Mouse (Mus musculus): ENCODE measurements around the gene Flg2. TPM values are rescaled to one million over a fixed set of nuclear protein-coding genes. Genes with fewer than 3 reads are reported as not detected.

The Flg2 gene
- polyA plus RNA-seq (2012; fragmentation: generic; extraction: Trizol): not detected

GRCm38 (mm10) chr3:93196978-93197377 lies at the start of gene Flg2:
Gene Flg2, plus strand, starts transcription at chr3:93197278.
- Histone ChIP-seq H3K79me2 (ENCODE audit: control insufficient read depth, insufficient read depth) (no peaks in the 10 kb centered on the region), H3K4me2 (ENCODE audit: low read depth) (no peak within 1 kb of the TSS), H3K27me3 (ENCODE audit: control insufficient read depth, insufficient read depth, insufficient read length) (no peaks in the 10 kb centered on the region), H3K36me3 (ENCODE audit: control insufficient read depth, insufficient read depth) (no peaks in the 10 kb centered on the region), H3K4me3 (no peak within 1 kb of the TSS), H3ac (ENCODE audit: control insufficient read depth, insufficient read length) (no peak within 1 kb of the TSS)
- TF ChIP-seq REST (IDR thresholded peaks at IDR 0.05; ENCODE audit: insufficient read depth, insufficient read length) (no peak), SRF (IDR thresholded peaks at IDR 0.05; ENCODE audit: control insufficient read depth, insufficient read length, low read depth) (no peak), TCF3 (IDR thresholded peaks at IDR 0.05; ENCODE audit: insufficient read length, low read depth) (no peak), MYOG (IDR thresholded peaks at IDR 0.05; ENCODE audit: control insufficient read depth in 1 of 3, insufficient read depth in 1 of 3, insufficient read length in 2 of 3, low read depth in 2 of 3) (no peak), MAX (IDR thresholded peaks at IDR 0.05; ENCODE audit: low read depth) (no peak), CEBPB (IDR thresholded peaks at IDR 0.05; ENCODE audit: insufficient read depth, poor library complexity, severe bottlenecking) (no peak), POLR2A (IDR thresholded peaks at IDR 0.05; ENCODE audit: insufficient read length, low read depth) (no peak), USF1 (IDR thresholded peaks at IDR 0.05; ENCODE audit: low read depth) (no peak), MYOD1 (IDR thresholded peaks at IDR 0.05; ENCODE audit: control insufficient read depth in 1 of 3, insufficient read length in 2 of 3, low read depth in 2 of 3) (no peak), E2F4 (IDR thresholded peaks at IDR 0.05; ENCODE audit: insufficient read depth) (no peak), POLR2AphosphoS2 (IDR thresholded peaks at IDR 0.05; ENCODE audit: insufficient read length, low read depth) (no peak), TCF12 (IDR thresholded peaks at IDR 0.05; ENCODE audit: insufficient read depth, poor library complexity, severe bottlenecking) (no peak)

DNA sequence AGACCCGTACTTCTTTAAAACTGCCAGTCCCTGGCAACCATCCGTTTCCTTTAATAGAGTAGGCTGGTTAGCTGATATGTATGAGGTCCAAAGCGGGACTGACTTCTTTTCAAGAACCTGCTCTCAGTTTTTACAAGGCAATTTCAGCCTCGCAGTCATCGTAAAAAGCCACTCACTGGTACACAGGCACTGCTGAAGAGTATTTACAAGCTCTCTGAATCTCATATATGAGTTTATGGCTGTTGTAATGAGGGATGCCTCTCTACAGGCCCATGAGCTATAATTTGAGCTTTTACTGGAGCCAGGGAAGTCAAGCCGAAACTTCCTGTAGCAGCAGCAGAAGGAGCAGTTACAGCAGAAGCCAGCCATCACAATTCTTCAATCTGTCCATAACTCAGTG lies 34.6 kb upstream of the Flg2 start:
- Histone ChIP-seq H3K36me3 (ENCODE audit: control insufficient read depth, insufficient read depth) (no peaks in the 10 kb centered on the region), H3K27me3 (ENCODE audit: control insufficient read depth, insufficient read depth, insufficient read length) (no peaks in the 10 kb centered on the region), H3ac (ENCODE audit: control insufficient read depth, insufficient read length) (no peak overlapping the region), H3K79me2 (ENCODE audit: control insufficient read depth, insufficient read depth) (no peaks in the 10 kb centered on the region), H3K4me3 (no peak overlapping the region), H3K4me2 (ENCODE audit: low read depth) (no peak overlapping the region)
- TF ChIP-seq E2F4 (IDR thresholded peaks at IDR 0.05; ENCODE audit: insufficient read depth) (no peak), REST (IDR thresholded peaks at IDR 0.05; ENCODE audit: insufficient read depth, insufficient read length) (no peak), CEBPB (IDR thresholded peaks at IDR 0.05; ENCODE audit: insufficient read depth, poor library complexity, severe bottlenecking) (no peak), MYOD1 (IDR thresholded peaks at IDR 0.05; ENCODE audit: control insufficient read depth in 1 of 3, insufficient read length in 2 of 3, low read depth in 2 of 3) (no peak), SRF (IDR thresholded peaks at IDR 0.05; ENCODE audit: control insufficient read depth, insufficient read length, low read depth) (no peak), TCF3 (IDR thresholded peaks at IDR 0.05; ENCODE audit: insufficient read length, low read depth) (no peak), POLR2A (IDR thresholded peaks at IDR 0.05; ENCODE audit: insufficient read length, low read depth) (no peak), USF1 (IDR thresholded peaks at IDR 0.05; ENCODE audit: low read depth) (no peak), MAX (IDR thresholded peaks at IDR 0.05; ENCODE audit: low read depth) (no peak), POLR2AphosphoS2 (IDR thresholded peaks at IDR 0.05; ENCODE audit: insufficient read length, low read depth) (no peak), TCF12 (IDR thresholded peaks at IDR 0.05; ENCODE audit: insufficient read depth, poor library complexity, severe bottlenecking) (no peak), MYOG (IDR thresholded peaks at IDR 0.05; ENCODE audit: control insufficient read depth in 1 of 3, insufficient read depth in 1 of 3, insufficient read length in 2 of 3, low read depth in 2 of 3) (no peak)

DNA sequence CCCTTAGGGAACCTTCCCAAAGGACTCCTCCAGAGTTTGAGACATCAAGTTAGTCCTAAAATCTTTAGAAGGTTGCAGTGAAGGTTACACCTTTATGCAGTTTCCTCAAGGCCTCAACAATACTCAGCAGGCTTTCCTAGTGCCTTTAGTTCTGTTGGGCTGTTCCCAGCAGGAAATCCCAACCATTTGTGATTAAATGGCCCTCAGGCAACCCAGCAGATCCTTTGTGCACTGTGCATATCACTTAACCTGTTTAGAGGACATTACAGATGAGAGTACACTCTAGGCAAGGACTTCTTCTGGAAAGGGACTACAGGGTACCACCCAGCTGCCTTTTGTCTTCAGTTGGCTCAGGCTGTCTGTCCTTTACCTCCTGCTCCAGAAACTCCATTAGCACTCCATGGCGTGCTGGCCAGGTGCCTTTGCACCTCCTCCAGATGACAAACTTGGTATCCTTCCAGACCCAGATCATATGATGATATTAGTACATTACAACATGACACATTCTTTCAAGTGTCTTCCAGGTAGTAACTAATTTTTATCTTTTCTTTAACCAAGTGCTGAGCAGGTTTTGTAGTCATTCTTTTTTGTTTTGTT lies 34.0 kb upstream of the Flg2 start:
- Histone ChIP-seq H3K27me3 (ENCODE audit: control insufficient read depth, insufficient read depth, insufficient read length) (no peaks in the 10 kb centered on the region), H3K79me2 (ENCODE audit: control insufficient read depth, insufficient read depth) (no peaks in the 10 kb centered on the region), H3K4me3 (no peak overlapping the region), H3K4me2 (ENCODE audit: low read depth) (no peak overlapping the region), H3ac (ENCODE audit: control insufficient read depth, insufficient read length) (no peak overlapping the region), H3K36me3 (ENCODE audit: control insufficient read depth, insufficient read depth) (no peaks in the 10 kb centered on the region)
- no peak for TF ChIP-seq E2F4 (IDR thresholded peaks at IDR 0.05; ENCODE audit: insufficient read depth)
- TF ChIP-seq SRF (IDR thresholded peaks at IDR 0.05; ENCODE audit: control insufficient read depth, insufficient read length, low read depth): no peak
- no peak for TF ChIP-seq CEBPB (IDR thresholded peaks at IDR 0.05; ENCODE audit: insufficient read depth, poor library complexity, severe bottlenecking)
- TF ChIP-seq POLR2A (IDR thresholded peaks at IDR 0.05; ENCODE audit: insufficient read length, low read depth): no peak
- TF ChIP-seq TCF12 (IDR thresholded peaks at IDR 0.05; ENCODE audit: insufficient read depth, poor library complexity, severe bottlenecking): no peak
- TF ChIP-seq USF1 (IDR thresholded peaks at IDR 0.05; ENCODE audit: low read depth): no peak
- TF ChIP-seq REST (IDR thresholded peaks at IDR 0.05; ENCODE audit: insufficient read depth, insufficient read length): no peak
- TF ChIP-seq TCF3 (IDR thresholded peaks at IDR 0.05; ENCODE audit: insufficient read length, low read depth): no peak
- TF ChIP-seq MYOG (IDR thresholded peaks at IDR 0.05; ENCODE audit: control insufficient read depth in 1 of 3, insufficient read depth in 1 of 3, insufficient read length in 2 of 3, low read depth in 2 of 3): no peak
- TF ChIP-seq MAX (IDR thresholded peaks at IDR 0.05; ENCODE audit: low read depth): no peak
- no peak for TF ChIP-seq POLR2AphosphoS2 (IDR thresholded peaks at IDR 0.05; ENCODE audit: insufficient read length, low read depth)
- no peak for TF ChIP-seq MYOD1 (IDR thresholded peaks at IDR 0.05; ENCODE audit: control insufficient read depth in 1 of 3, insufficient read length in 2 of 3, low read depth in 2 of 3)

GRCm38 (mm10) chr3:93180856-93181255 lies 16.2 kb upstream of the Flg2 start:
- TF ChIP-seq SRF (IDR thresholded peaks at IDR 0.05; ENCODE audit: control insufficient read depth, insufficient read length, low read depth) (no peak), CEBPB (IDR thresholded peaks at IDR 0.05; ENCODE audit: insufficient read depth, poor library complexity, severe bottlenecking) (no peak), REST (IDR thresholded peaks at IDR 0.05; ENCODE audit: insufficient read depth, insufficient read length) (no peak), TCF12 (IDR thresholded peaks at IDR 0.05; ENCODE audit: insufficient read depth, poor library complexity, severe bottlenecking) (no peak), POLR2A (IDR thresholded peaks at IDR 0.05; ENCODE audit: insufficient read length, low read depth) (no peak), MAX (IDR thresholded peaks at IDR 0.05; ENCODE audit: low read depth) (no peak), USF1 (IDR thresholded peaks at IDR 0.05; ENCODE audit: low read depth) (no peak), E2F4 (IDR thresholded peaks at IDR 0.05; ENCODE audit: insufficient read depth) (no peak), MYOD1 (IDR thresholded peaks at IDR 0.05; ENCODE audit: control insufficient read depth in 1 of 3, insufficient read length in 2 of 3, low read depth in 2 of 3) (no peak), POLR2AphosphoS2 (IDR thresholded peaks at IDR 0.05; ENCODE audit: insufficient read length, low read depth) (no peak), TCF3 (IDR thresholded peaks at IDR 0.05; ENCODE audit: insufficient read length, low read depth) (no peak), MYOG (IDR thresholded peaks at IDR 0.05; ENCODE audit: control insufficient read depth in 1 of 3, insufficient read depth in 1 of 3, insufficient read length in 2 of 3, low read depth in 2 of 3) (no peak)
- H3K79me2 ChIP-seq (ENCODE audit: control insufficient read depth, insufficient read depth): no peaks in the 10 kb centered on the region
- H3K27me3 ChIP-seq (ENCODE audit: control insufficient read depth, insufficient read depth, insufficient read length): no peaks in the 10 kb centered on the region

More at GRCm38 (mm10) chr3:93180856-93181255, 16.2 kb upstream of the Flg2 start:
- no peak overlapping the region for H3K4me2 ChIP-seq (ENCODE audit: low read depth)
- no peak overlapping the region for H3K4me3 ChIP-seq
- no peak overlapping the region for H3ac ChIP-seq (ENCODE audit: control insufficient read depth, insufficient read length)
- no peaks in the 10 kb centered on the region for H3K36me3 ChIP-seq (ENCODE audit: control insufficient read depth, insufficient read depth)
